Mouse (Mus musculus) cerebellum, adult 2 months (tissue): ENCODE measurements around the gene Gm10100.
"Not testable (repeated sequence)": the region's sequence is repeated elsewhere in the genome, so short reads cannot be mapped to it uniquely, and the experiment has no call there.

Experiments
- CTCF ChIP-seq: fragments of 200-500 bp; IDR thresholded peaks from 2 replicates; pipeline ENCODE4 v1.5.1; 2011; ENCODE audit warnings: low read depth, mild to moderate bottlenecking, control low read depth, low read length, moderate library complexity, borderline replicate concordance; ENCODE audit not compliant: insufficient read depth
- POLR2A ChIP-seq: fragments of 200-500 bp; IDR thresholded peaks from 2 replicates; pipeline ENCODE4 v1.6.1; 2011; ENCODE audit warnings: low read length, control low read depth, borderline replicate concordance; ENCODE audit not compliant: insufficient read depth

DNA sequence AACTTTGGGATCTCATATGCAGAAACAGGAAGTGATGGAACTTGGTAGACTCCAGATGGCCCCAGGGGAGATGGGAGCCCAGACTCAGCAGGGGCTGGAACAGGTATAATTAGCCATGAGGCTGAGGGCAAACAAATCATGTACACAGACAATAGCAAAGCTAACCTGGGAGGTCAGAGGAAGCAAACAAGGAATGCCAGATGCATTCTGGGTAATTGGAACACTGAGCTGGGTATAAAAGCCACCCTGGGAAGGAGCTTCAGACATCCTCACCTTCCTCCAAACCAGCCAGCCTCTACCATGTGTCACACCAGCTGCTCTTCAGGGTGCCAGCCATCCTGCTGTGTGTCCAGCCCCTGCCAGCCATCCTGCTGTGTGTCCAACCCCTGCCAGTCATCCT lies 15.1 kb upstream of the Gm10100 start, which contains the start of gene Gm10024:
- not testable (repeated sequence) for TF ChIP-seq CTCF, POLR2A
